In genomic region chr1:133422615-133423161, GRCm38 (mm10) we compare ENCODE assay signal across 9 mouse cellular contexts. TPM values are rescaled to one million over a fixed set of nuclear protein-coding genes. Genes with fewer than 3 reads are reported as not detected.
DNase-seq lines count a peak whose midpoint lies in the region; ATAC-seq lines count a peak whose summit lies in the region.
"Had no signal": no experiment of that assay in that cellular context is flagged by ENCODE, and none has a peak within 500 bp of the region (broad histone marks: within the 10 kb centered on the region; RNA-seq: fewer than 3 reads in every experiment).

No protein-coding gene starts in this region.

- H3K27ac ChIP-seq in heart, embryonic 15.5 days, result peak overlapping the region; percentile 91
- peak overlapping the region; percentile 95 for H3K27ac ChIP-seq in midbrain, embryonic 10.5 days (replicated peaks)

- H3K9ac ChIP-seq in heart, embryonic 15.5 days, result peak overlapping the region; percentile 80

- DNase-seq in adrenal gland, adult (ENCODE audit: inconsistent age in 2 of 2, low spot score in 1 of 2), result peak; percentile 53 to 76
- no peak for DNase-seq in adrenal gland, adult 8-10 months
- DNase-seq in embryo, embryonic 10.5 days (ENCODE audit: low spot score), result peak; percentile 74
- peak; percentile 73 to 85 for DNase-seq in kidney, postnatal 25 days
- peak; percentile 72 for DNase-seq in midbrain, embryonic 10.5 days (ENCODE audit: low spot score)
- no peak for DNase-seq in gastrocnemius, postnatal 25 days

- peak overlapping the region; percentile 85 for H3K4me3 ChIP-seq in heart, embryonic 15.5 days
- H3K4me3 ChIP-seq in midbrain, embryonic 10.5 days, result peak overlapping the region; percentile 95

- no peaks in the 10 kb centered on the region for H3K36me3 ChIP-seq in heart, embryonic 15.5 days
- H3K36me3 ChIP-seq in midbrain, embryonic 10.5 days, result no peaks in the 10 kb centered on the region

- H3K9me3 ChIP-seq in heart, embryonic 15.5 days (replicated peaks), result no peaks in the 10 kb centered on the region
- H3K9me3 ChIP-seq in midbrain, embryonic 10.5 days (replicated peaks), result no peaks in the 10 kb centered on the region

- no peak for ATAC-seq in heart, embryonic 15.5 days (replicated peaks; ENCODE audit: insufficient number of reproducible peaks, insufficient read depth, low FRiP score, low read depth)
- ATAC-seq in inflammation-experienced regulatory T-cells, adult 6 months, result no peak

- under 1% methylated on average over 29 of the region's 29 CpGs for WGBS in heart, embryonic 15.5 days
- under 1% methylated on average over 29 of the region's 29 CpGs for WGBS in midbrain, embryonic 10.5 days

- peaks cover 4% of the 10 kb centered on the region; the same call in 1 of the 2 replicates for H3K27me3 ChIP-seq in heart, embryonic 15.5 days
- no peaks in the 10 kb centered on the region; the same call in none of the 2 replicates for H3K27me3 ChIP-seq in midbrain, embryonic 10.5 days (ENCODE audit: low read depth, poor library complexity, severe bottlenecking)

- peak overlapping the region; percentile 99 for H3K4me2 ChIP-seq in heart, embryonic 15.5 days

- peaks cover 37% of the 10 kb centered on the region for H3K4me1 ChIP-seq in heart, embryonic 15.5 days (replicated peaks)
- peaks cover 58% of the 10 kb centered on the region for H3K4me1 ChIP-seq in midbrain, embryonic 10.5 days

RNA-seq across cellular contexts. Expression of gene Sox13, which starts 1.5 kb away (rescaled TPM):
- 10 to 100 TPM; 14.7 to 25.2 (median 18.0) TPM for total RNA-seq in adrenal gland, adult 8-10 months (2022)
- polyA plus RNA-seq in heart, embryonic 15.5 days (2015; fragmentation: Nextera tagmentation; extraction: Ambion mirVana), result 4.5 and 6.2 TPM in 2 replicates
- 28.5 and 32.0 TPM in 2 replicates for polyA plus RNA-seq in midbrain, embryonic 10.5 days (2016; fragmentation: Nextera tagmentation; extraction: Ambion mirVana)
- polyA plus RNA-seq in inflammation-experienced regulatory T-cells, adult 6 months (2017; shearing (Covaris generic)), result not detected
- total RNA-seq in gastrocnemius, postnatal 25 days (2021), result 1 to 10 TPM; 7.8 to 8.0 TPM

RNA-seq across cellular contexts. Expression of gene Etnk2, which starts 59.3 kb away (rescaled TPM):
- 10 to 100 TPM in 2 of 4 experiments, 1 to 10 TPM in 2; 6.0 to 34.7 (median 13.4) TPM for total RNA-seq in adrenal gland, adult 8-10 months (2022)
- polyA plus RNA-seq in heart, embryonic 15.5 days (2015; fragmentation: Nextera tagmentation; extraction: Ambion mirVana), result 1.3 and 1.5 TPM in 2 replicates
- polyA plus RNA-seq in midbrain, embryonic 10.5 days (2016; fragmentation: Nextera tagmentation; extraction: Ambion mirVana), result 3.4 and 3.9 TPM in 2 replicates
- polyA plus RNA-seq in inflammation-experienced regulatory T-cells, adult 6 months (2017; shearing (Covaris generic)), result not detected
- under 1 TPM in 1 of 2 experiments, not detected in 1; 0.13 TPM for total RNA-seq in gastrocnemius, postnatal 25 days (2021)
- total RNA-seq: neutrophil, adult 5-6 weeks had no signal

Comparison
In these comparisons a context has a peak if more than half of its experiments do, and no peak if none do; other contexts are left out.
1. DNase-seq: peak in adrenal gland, adult (2 of 2), embryo, embryonic 10.5 days (single experiment), kidney, postnatal 25 days (2 of 2) and midbrain, embryonic 10.5 days (single experiment); none in adrenal gland, adult 8-10 months (single experiment) and gastrocnemius, postnatal 25 days (single experiment).